Mouse (Mus musculus) brain, adult 2 months (tissue): ENCODE measurements at regions not wholly inside any gene's neighbourhood (a gene's known extent, or its start where the extent isn't known, plus 50 kb on each side); places are given as distances from the start of the nearest gene placed in this dataset.

Source experiments
- DNase-seq: peaks from one replicate; pipeline ENCODE4 v3.0.0; 2011; ENCODE audit warnings: low read depth, low spot score

- no peak for DNase-seq
These were observed 143.4 kb upstream of the F930015N05Rik start for GRCm38 (mm10) chr11:64579826-64580225.

- DNase-seq = no peak
These were observed 149.6 kb upstream of the F930015N05Rik start for GRCm38 (mm10) chr11:64586056-64586455.

- no peak for DNase-seq
These were observed 150.7 kb upstream of the F930015N05Rik start for GRCm38 (mm10) chr11:64587034-64587710.

GRCm38 (mm10) chr11:64587751-64588600 lies 151.5 kb upstream of the F930015N05Rik start:
- no peak for DNase-seq

GRCm38 (mm10) chr11:64588601-64588989 lies 152.1 kb upstream of the F930015N05Rik start:
- peak; percentile 6 for DNase-seq

- DNase-seq = no peak
These were observed 152.6 kb upstream of the F930015N05Rik start for GRCm38 (mm10) chr11:64589026-64589425.

- no peak for DNase-seq
These were observed 153.6 kb upstream of the F930015N05Rik start for GRCm38 (mm10) chr11:64590091-64590490.

GRCm38 (mm10) chr11:64592253-64592652 lies 155.8 kb upstream of the F930015N05Rik start:
- DNase-seq = no peak

GRCm38 (mm10) chr11:64597305-64597704 lies 160.9 kb upstream of the F930015N05Rik start:
- no peak for DNase-seq

- peak; percentile 13 for DNase-seq
These were observed 162.7 kb upstream of the F930015N05Rik start for GRCm38 (mm10) chr11:64599178-64599577.

- DNase-seq = peak; percentile 37
These were observed 164.0 kb upstream of the F930015N05Rik start for GRCm38 (mm10) chr11:64600201-64601102.

GRCm38 (mm10) chr11:64609043-64609442 lies 172.6 kb upstream of the F930015N05Rik start:
- DNase-seq = no peak

- DNase-seq = no peak
These were observed 174.3 kb upstream of the F930015N05Rik start for GRCm38 (mm10) chr11:64610724-64611123.

- DNase-seq = no peak
These were observed 178.7 kb upstream of the F930015N05Rik start for GRCm38 (mm10) chr11:64615140-64615539.

- DNase-seq = peak; percentile 3
These were observed 182.4 kb upstream of the F930015N05Rik start for GRCm38 (mm10) chr11:64618631-64619385.

GRCm38 (mm10) chr11:64627180-64627579 lies 190.7 kb upstream of the F930015N05Rik start:
- DNase-seq = no peak

- DNase-seq = peak; percentile 21
These were observed 204.5 kb upstream of the F930015N05Rik start for GRCm38 (mm10) chr11:64640947-64641346.

- no peak for DNase-seq
These were observed 206.7 kb upstream of the F930015N05Rik start for GRCm38 (mm10) chr11:64643171-64643570.

GRCm38 (mm10) chr11:64647938-64648337 lies 211.5 kb upstream of the F930015N05Rik start:
- no peak for DNase-seq

- DNase-seq = peak; percentile 8
These were observed 214.3 kb upstream of the F930015N05Rik start for GRCm38 (mm10) chr11:64650571-64651282.
